Mouse (Mus musculus) limb, embryonic 14.5 days (tissue): ENCODE data around the gene Dram1. TPM values are rescaled to one million over a fixed set of nuclear protein-coding genes. Genes with fewer than 3 reads are reported as not detected.

Experiments
- ATAC-seq: fragments of 200-750 bp; cut with Nextera tagmentation; 2 replicates; pipeline ENCODE4 v1.8.0; 2017; ENCODE audit warnings: low read depth, moderate number of reproducible peaks, moderate TSS enrichment; ENCODE audit not compliant: low FRiP score
- DNase-seq: peaks from one replicate; pipeline ENCODE4 v3.0.0-alpha.2; 2015; ENCODE audit warnings: low spot score
- H3K27ac ChIP-seq: fragments of 300-500 bp; sonication (generic); replicated peaks from 2 replicates; pipeline ENCODE4 v1.5.1; 2014; ENCODE audit warnings: low read depth, mild to moderate bottlenecking, low read length, moderate library complexity, mixed read lengths
- H3K27me3 ChIP-seq: fragments of 300-500 bp; sonication (generic); 2 replicates; pipeline ENCODE4 v1.6.1; 2014; ENCODE audit warnings: low read length, mixed read lengths; ENCODE audit not compliant: control insufficient read depth, insufficient read depth
- H3K36me3 ChIP-seq: fragments of 300-500 bp; sonication (generic); 2 replicates; pipeline ENCODE4 v1.6.1; 2014; ENCODE audit warnings: mild to moderate bottlenecking, low read length, moderate library complexity, mixed read lengths; ENCODE audit not compliant: control insufficient read depth, insufficient read depth
- H3K4me1 ChIP-seq: fragments of 300-500 bp; sonication (generic); 2 replicates; pipeline ENCODE4 v1.6.1; 2014; ENCODE audit warnings: antibody characterized with exemption, low read length, mixed read lengths; ENCODE audit not compliant: control insufficient read depth, insufficient read depth
- H3K4me2 ChIP-seq: fragments of 300-500 bp; sonication (generic); replicated peaks from 2 replicates; pipeline ENCODE4 v1.6.1; 2014; ENCODE audit warnings: low read depth, mild to moderate bottlenecking, low read length, moderate library complexity; ENCODE audit not compliant: severe bottlenecking
- H3K4me3 ChIP-seq: fragments of 300-500 bp; sonication (generic); replicated peaks from 2 replicates; pipeline ENCODE4 v1.5.1; 2014; ENCODE audit warnings: low read length
- H3K9ac ChIP-seq: fragments of 300-500 bp; sonication (generic); 2 replicates; pipeline ENCODE4 v1.6.1; 2014; ENCODE audit warnings: mild to moderate bottlenecking, low read depth, low read length, moderate library complexity; ENCODE audit not compliant: severe bottlenecking
- H3K9me3 ChIP-seq: fragments of 300-500 bp; sonication (generic); 2 replicates; pipeline ENCODE4 v1.6.1; 2016; ENCODE audit warnings: low read length; ENCODE audit not compliant: control insufficient read depth
- POLR2A ChIP-seq: fragments of 200-500 bp; IDR thresholded peaks from 2 replicates; pipeline ENCODE4 v1.8.0; 2012; ENCODE audit warnings: inconsistent platforms, mild to moderate bottlenecking, moderate library complexity, borderline replicate concordance; ENCODE audit not compliant: insufficient read depth, insufficient read length; ENCODE audit errors: extremely low read depth
- WGBS: fragments of 180-500 bp; shearing (Covaris S2); extraction: QIAGEN DNeasy Blood & Tissue Kit; methylation state at CpG from one replicate; pipeline ENCODE4 v1.1.7; 2014; 5-methylcytosine and 5-hydroxymethylcytosine counted together
- polyA plus RNA-seq, 2 experiments: library from polyadenylated mRNA; depleted of rRNA in 1 of 2; stranded (reverse) in 1 of 2; unstranded in 1 of 2; fragments of >200 nt; fragmentation: Nextera tagmentation in 1 of 2; extraction: Ambion mirVana in 1 of 2; gene quantifications; 2 replicates each; pipeline versions ENCODE4 v1.2.1 to v1.2.3; 2012 to 2014

Dram1 gene
- polyA plus RNA-seq, 2 experiments: 1.8 to 2.2 TPM

DNA sequence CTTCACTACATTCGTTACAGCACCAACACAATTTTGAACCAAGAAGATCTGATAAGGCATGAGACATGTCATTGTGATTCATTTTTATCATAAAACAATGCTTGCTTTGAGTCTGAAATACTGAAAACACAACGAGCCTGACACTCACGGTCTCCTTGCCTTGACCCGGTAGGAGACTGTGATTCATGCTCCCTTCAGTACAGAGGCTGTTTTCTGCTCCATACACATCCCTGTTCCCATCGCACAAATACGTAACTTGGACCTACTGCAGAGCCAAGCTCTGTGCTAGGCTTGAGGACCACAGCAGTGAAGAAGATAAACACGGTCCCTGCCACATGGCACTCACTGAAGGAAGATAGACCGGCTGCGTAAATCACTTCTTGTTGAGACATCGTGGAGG, 90.8 kb downstream of the Dram1 start:
- Histone ChIP-seq H3K4me1 (no peaks in the 10 kb centered on the region), H3K27me3 (no peaks in the 10 kb centered on the region), H3K4me3 (no peak overlapping the region), H3K4me2 (no peak overlapping the region), H3K9me3 (no peaks in the 10 kb centered on the region), H3K27ac (no peak overlapping the region), H3K9ac (no peak overlapping the region), H3K36me3 (no peaks in the 10 kb centered on the region)
- ATAC-seq: no peak
- WGBS: 86% methylated on average over 10 of the region's 10 CpGs
- DNase-seq: no peak
- no peak for TF ChIP-seq POLR2A

DNA sequence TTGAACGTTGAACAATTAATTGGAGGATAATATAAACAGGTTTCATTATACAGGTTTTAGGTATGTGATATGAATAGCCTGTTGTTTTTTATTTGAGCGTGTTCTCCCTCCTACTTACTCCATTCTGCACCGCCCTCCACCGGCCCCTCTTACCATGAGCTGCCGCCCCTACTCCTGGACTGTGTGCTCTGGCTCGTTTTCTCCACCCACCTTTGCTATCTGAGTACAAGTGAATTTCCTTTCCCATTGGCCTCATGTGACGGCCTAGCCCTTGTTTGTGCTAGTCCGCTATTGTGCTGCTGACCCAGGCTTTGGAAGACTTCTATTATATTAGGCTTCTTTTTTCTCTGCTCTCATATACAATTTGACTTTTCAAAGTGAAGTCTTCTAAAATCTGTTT, 91.6 kb downstream of the Dram1 start:
- no peak overlapping the region for H3K9ac ChIP-seq
- H3K4me1 ChIP-seq: no peaks in the 10 kb centered on the region
- no peak overlapping the region for H3K27ac ChIP-seq
- no peaks in the 10 kb centered on the region for H3K9me3 ChIP-seq
- no peaks in the 10 kb centered on the region for H3K27me3 ChIP-seq
- H3K4me2 ChIP-seq: no peak overlapping the region
- no peaks in the 10 kb centered on the region for H3K36me3 ChIP-seq
- WGBS: 74% methylated on average over 8 of the region's 8 CpGs
- TF ChIP-seq POLR2A: no peak
- ATAC-seq: no peak
- no peak overlapping the region for H3K4me3 ChIP-seq
- no peak for DNase-seq

DNA sequence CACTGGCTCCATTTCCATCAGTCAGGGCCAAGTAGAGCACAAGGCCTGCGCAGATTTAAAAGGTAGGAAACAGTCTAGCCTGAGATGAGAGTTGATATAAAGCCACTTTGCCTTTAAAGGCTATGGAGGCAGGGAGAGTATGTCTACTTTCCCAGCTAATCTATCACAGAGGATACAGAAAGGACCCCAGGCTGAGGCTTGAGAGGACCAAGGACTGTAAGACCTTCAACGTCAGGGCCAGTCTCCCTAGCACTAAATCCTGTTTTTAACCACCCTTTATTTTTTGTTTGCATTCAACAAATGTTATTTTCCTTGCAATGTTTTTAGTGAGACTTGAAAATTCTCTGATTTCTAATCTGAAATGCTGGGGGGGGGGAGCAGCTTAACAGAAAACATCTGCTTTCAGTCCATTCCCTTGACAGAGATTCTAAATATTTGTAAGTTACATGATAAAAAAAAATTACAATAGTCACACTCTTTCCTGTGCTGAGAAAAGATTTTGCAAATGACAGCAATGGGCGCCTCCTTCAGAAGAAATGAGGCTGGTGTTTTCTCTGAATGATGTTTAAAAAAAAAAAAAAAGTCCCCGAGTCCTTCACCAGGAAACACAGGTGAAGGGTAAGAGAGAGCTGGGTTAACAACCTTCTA, 94.4 kb downstream of the Dram1 start:
- TF ChIP-seq POLR2A: no peak
- 90% methylated on average over 4 of the region's 4 CpGs for WGBS
- DNase-seq (no peak), ATAC-seq (no peak)
- Histone ChIP-seq H3K27ac (no peak overlapping the region), H3K27me3 (no peaks in the 10 kb centered on the region), H3K4me3 (no peak overlapping the region), H3K9ac (no peak overlapping the region), H3K9me3 (no peaks in the 10 kb centered on the region), H3K36me3 (no peaks in the 10 kb centered on the region), H3K4me1 (no peaks in the 10 kb centered on the region), H3K4me2 (no peak overlapping the region)

DNA sequence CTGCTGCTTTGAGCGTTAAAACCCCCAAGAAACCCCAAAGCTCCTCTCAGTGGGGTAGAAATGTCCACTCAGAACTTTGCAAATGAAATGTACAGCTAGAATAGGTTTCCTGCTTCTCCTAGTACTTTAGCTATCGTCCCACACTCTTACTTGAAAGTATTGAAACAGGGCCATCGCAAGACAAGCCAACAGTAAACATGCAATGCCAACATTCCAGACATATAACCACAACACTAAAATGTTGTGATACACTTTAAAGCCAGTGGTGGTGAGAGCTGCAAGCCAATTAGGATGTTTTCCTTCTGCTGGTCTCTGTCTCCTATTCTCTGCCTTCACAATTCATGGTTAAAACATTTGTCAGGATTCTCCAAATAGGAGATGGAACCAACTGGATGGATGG, 97.2 kb downstream of the Dram1 start:
- Histone ChIP-seq H3K4me2 (no peak overlapping the region), H3K27me3 (no peaks in the 10 kb centered on the region), H3K9ac (no peak overlapping the region), H3K36me3 (no peaks in the 10 kb centered on the region), H3K27ac (no peak overlapping the region), H3K9me3 (no peaks in the 10 kb centered on the region), H3K4me1 (no peaks in the 10 kb centered on the region), H3K4me3 (no peak overlapping the region)
- ATAC-seq (no peak), DNase-seq (no peak)
- WGBS: 83% methylated on average over 3 of the region's 3 CpGs
- TF ChIP-seq POLR2A: no peak

DNA sequence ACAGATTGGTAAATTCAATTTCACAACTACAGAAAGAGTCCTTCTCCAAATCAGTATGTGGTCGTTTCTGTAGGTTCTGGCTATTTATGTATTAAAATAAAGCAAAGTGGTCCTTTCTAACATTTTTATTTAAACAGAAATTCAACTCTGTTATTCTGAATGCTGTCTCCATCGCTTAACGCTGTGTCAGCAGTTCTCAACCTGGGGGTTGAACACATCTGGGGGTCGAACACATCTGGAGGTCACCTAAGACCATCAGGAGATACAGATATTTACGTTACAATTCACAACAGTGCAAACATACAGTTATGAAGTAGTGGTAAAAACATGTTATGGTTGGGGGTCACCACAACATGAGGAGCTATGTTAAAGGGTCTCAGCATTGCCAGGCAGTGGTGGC, 104.8 kb downstream of the Dram1 start:
- TF ChIP-seq POLR2A: no peak
- Histone ChIP-seq H3K4me2 (no peak overlapping the region), H3K27ac (no peak overlapping the region), H3K9me3 (no peaks in the 10 kb centered on the region), H3K4me3 (no peak overlapping the region), H3K9ac (no peak overlapping the region), H3K4me1 (no peaks in the 10 kb centered on the region), H3K27me3 (no peaks in the 10 kb centered on the region), H3K36me3 (no peaks in the 10 kb centered on the region)
- DNase-seq (no peak), ATAC-seq (no peak)
- WGBS: 81% methylated on average over 5 of the region's 5 CpGs

Other genes starting within 250 kb of the Dram1 start
- gene Parpbp, start 232.1 kb downstream of the Dram1 start, polyA plus RNA-seq (2012; rRNA removed): 6.4 and 7.2 TPM in 2 replicates
- 8.7 and 10.2 TPM in 2 replicates for gene Parpbp, start 232.1 kb downstream of the Dram1 start, polyA plus RNA-seq (2014; fragmentation: Nextera tagmentation; extraction: Ambion mirVana)
- gene Nup37, start 232.1 kb downstream of the Dram1 start, polyA plus RNA-seq (2012; rRNA removed): 42.4 and 45.4 TPM in 2 replicates
- 72.5 and 73.2 TPM in 2 replicates for gene Nup37, start 232.1 kb downstream of the Dram1 start, polyA plus RNA-seq (2014; fragmentation: Nextera tagmentation; extraction: Ambion mirVana)
- 22.3 and 27.4 TPM in 2 replicates for gene Washc3, start 178.0 kb downstream of the Dram1 start, polyA plus RNA-seq (2012; rRNA removed)
- gene Washc3, start 178.0 kb downstream of the Dram1 start, polyA plus RNA-seq (2014; fragmentation: Nextera tagmentation; extraction: Ambion mirVana): 53.3 and 55.9 TPM in 2 replicates
- gene Gnptab, start 52 bp upstream of the Dram1 start, polyA plus RNA-seq (2012; rRNA removed): 19.4 and 19.7 TPM in 2 replicates
- gene Gnptab, start 52 bp upstream of the Dram1 start, polyA plus RNA-seq (2014; fragmentation: Nextera tagmentation; extraction: Ambion mirVana): 8.9 and 9.2 TPM in 2 replicates
- 0.10 TPM in 1 of 2 replicates, not detected in the other for gene Sycp3, start 80.5 kb upstream of the Dram1 start, polyA plus RNA-seq (2012; rRNA removed)
- gene Sycp3, start 80.5 kb upstream of the Dram1 start, polyA plus RNA-seq (2014; fragmentation: Nextera tagmentation; extraction: Ambion mirVana): not detected in 2 replicates
- 10.3 and 12.5 TPM in 2 replicates for gene Chpt1, start 125.0 kb upstream of the Dram1 start, polyA plus RNA-seq (2012; rRNA removed)
- gene Chpt1, start 125.0 kb upstream of the Dram1 start, polyA plus RNA-seq (2014; fragmentation: Nextera tagmentation; extraction: Ambion mirVana): 34.3 and 35.9 TPM in 2 replicates
- 45.6 and 73.6 TPM in 2 replicates for gene Mybpc1, start 226.1 kb upstream of the Dram1 start, polyA plus RNA-seq (2012; rRNA removed)
- 49.9 and 59.2 TPM in 2 replicates for gene Mybpc1, start 226.1 kb upstream of the Dram1 start, polyA plus RNA-seq (2014; fragmentation: Nextera tagmentation; extraction: Ambion mirVana)